Mouse (Mus musculus) neutrophil, adult 5-6 weeks (primary cell): Measurements from ENCODE around the gene Fkrp. TPM values are rescaled to one million over a fixed set of nuclear protein-coding genes. Genes with fewer than 3 reads are reported as not detected.

Experiments used
- ATAC-seq: fragments of 151-379, 151-347 bp; 2 replicates; pipeline ENCODE4 v1.8.0; 2017; ENCODE audit warnings: mild to moderate bottlenecking, moderate TSS enrichment; ENCODE audit not compliant: insufficient number of reproducible peaks, poor library complexity, low FRiP score, severe bottlenecking; ENCODE audit errors: extremely low read depth
- total RNA-seq: library from RNA; stranded (forward); fragments of 200-1000 nt; gene quantifications from 2 replicates; pipeline ENCODE4 v1.2.3, GENCODE M21; 2017

Gene Fkrp
- 14.2 and 14.3 TPM in 2 replicates for total RNA-seq

- no peak for ATAC-seq
Measured at GRCm38 (mm10) chr7:16816475-16817122, at the start of gene Fkrp. Gene Fkrp, minus strand, starts transcription at chr7:16816732.

GRCm38 (mm10) chr7:16859902-16860651, 43.5 kb upstream of the Fkrp start:
- ATAC-seq = peak; percentile 46; the same call in 1 of the 2 replicates

GRCm38 (mm10) chr7:16858336-16858735, 41.8 kb upstream of the Fkrp start:
- ATAC-seq = peak; percentile 58; the same call in 1 of the 2 replicates

- no peak for ATAC-seq
Measured at GRCm38 (mm10) chr7:16853302-16853831, 36.8 kb upstream of the Fkrp start.

GRCm38 (mm10) chr7:16851636-16852035, 35.1 kb upstream of the Fkrp start:
- ATAC-seq = no peak

- no peak for ATAC-seq
Measured at GRCm38 (mm10) chr7:16848579-16848978, 32.0 kb upstream of the Fkrp start.

GRCm38 (mm10) chr7:16847507-16847906, 31.0 kb upstream of the Fkrp start:
- ATAC-seq = no peak

- ATAC-seq = no peak
Measured at GRCm38 (mm10) chr7:16846775-16847174, 30.2 kb upstream of the Fkrp start.

GRCm38 (mm10) chr7:16845820-16846167, 29.3 kb upstream of the Fkrp start:
- ATAC-seq = no peak

GRCm38 (mm10) chr7:16845072-16845819, 28.7 kb upstream of the Fkrp start:
- ATAC-seq = no peak

GRCm38 (mm10) chr7:16844696-16845071, 28.2 kb upstream of the Fkrp start:
- no peak for ATAC-seq

- no peak for ATAC-seq
Measured at GRCm38 (mm10) chr7:16843441-16844171, 27.1 kb upstream of the Fkrp start.

- ATAC-seq = peak; percentile 72
Measured at GRCm38 (mm10) chr7:16842645-16843063, 26.1 kb upstream of the Fkrp start, which contains the start of gene Prkd2. Gene Prkd2, plus strand, starts transcription at chr7:16842902.

- ATAC-seq = peak; percentile 49
Measured at GRCm38 (mm10) chr7:16841561-16842560, 25.3 kb upstream of the Fkrp start.

GRCm38 (mm10) chr7:16841078-16841477, 24.5 kb upstream of the Fkrp start:
- ATAC-seq = no peak

GRCm38 (mm10) chr7:16840109-16840491, 23.6 kb upstream of the Fkrp start:
- ATAC-seq = no peak

GRCm38 (mm10) chr7:16839427-16840108, 23.0 kb upstream of the Fkrp start:
- no peak for ATAC-seq
